Mouse (Mus musculus) frontal cortex, adult 2 months (tissue): ENCODE results near the gene Mrpl41. TPM values are rescaled to one million over a fixed set of nuclear protein-coding genes. Genes with fewer than 3 reads are reported as not detected.

Source experiments
- DNase-seq, 2 experiments: peaks; one replicate each; pipeline ENCODE4 v3.0.0; 2022; ENCODE audit warnings: low spot score in 1 of 2; ENCODE audit errors: extremely low spot score in 1 of 2
- polyA plus RNA-seq: library from polyadenylated mRNA; depleted of rRNA; stranded (reverse); fragments of >200 nt; gene quantifications from 2 replicates; pipeline ENCODE4 v1.2.3, GENCODE M21; 2012; rRNA removed

Mrpl41 gene
- polyA plus RNA-seq, 1 experiment: 126 TPM

DNA sequence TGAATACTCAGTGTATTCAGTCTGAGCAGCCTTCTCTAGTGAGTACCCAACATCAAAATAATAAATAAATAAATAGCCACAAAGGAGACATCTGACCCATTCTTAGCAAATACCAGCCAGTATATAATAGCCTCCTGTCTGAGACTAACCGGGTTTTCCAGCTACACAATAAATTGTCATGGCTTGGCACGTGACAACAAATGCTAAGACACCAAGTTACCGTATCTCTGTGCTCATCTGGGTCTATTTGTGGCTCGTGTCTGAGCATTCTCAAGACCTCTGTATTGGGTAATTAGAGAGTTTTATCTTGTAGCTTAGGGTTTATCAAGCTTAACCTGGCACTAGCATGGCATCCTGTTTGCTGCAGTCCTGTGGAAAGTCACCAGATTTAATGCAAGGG is 32.8 kb downstream of the Mrpl41 start:
- DNase-seq: no peak

DNA sequence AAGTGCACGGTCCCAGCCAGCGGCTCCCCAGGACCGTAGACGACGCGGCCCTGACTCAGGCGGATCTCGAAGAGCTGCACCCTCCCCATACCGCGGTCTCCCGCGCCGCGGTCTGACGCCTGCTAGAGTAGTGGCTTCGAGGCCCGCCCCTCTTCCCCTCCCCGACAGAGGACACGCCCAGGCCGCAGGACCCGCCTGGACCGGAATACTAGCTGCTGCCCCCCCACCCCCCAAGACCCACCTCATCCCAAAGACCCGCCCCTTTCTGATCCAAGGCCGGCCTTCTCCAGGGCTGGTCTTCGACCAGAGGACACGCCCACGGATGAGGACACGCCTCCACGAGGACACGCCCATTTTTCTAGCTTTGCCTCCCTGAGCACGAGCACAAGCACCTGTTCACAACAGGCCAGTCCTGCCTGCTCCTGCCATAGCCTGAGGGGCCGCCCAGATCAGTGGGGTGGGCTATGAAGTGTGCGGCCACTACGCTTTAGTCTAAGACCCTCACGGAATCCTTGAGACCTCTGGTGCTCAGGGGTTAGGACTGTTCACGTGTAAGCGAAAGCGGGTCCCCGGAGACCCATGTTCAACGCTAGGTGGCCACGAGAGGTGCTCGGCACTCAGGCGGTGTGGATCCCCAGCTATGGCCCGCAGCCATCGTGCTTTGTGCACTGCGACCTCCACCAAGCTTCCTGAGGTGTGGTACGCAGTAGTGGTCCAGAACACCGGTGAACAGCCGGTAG is 39.7 kb downstream of the Mrpl41 start, which contains the start of gene Arrdc1:
TSS of gene Arrdc1 (minus strand) at position 196 of the 740 bp plus-strand sequence.
- DNase-seq: peak; percentile 80 to 85

DNA sequence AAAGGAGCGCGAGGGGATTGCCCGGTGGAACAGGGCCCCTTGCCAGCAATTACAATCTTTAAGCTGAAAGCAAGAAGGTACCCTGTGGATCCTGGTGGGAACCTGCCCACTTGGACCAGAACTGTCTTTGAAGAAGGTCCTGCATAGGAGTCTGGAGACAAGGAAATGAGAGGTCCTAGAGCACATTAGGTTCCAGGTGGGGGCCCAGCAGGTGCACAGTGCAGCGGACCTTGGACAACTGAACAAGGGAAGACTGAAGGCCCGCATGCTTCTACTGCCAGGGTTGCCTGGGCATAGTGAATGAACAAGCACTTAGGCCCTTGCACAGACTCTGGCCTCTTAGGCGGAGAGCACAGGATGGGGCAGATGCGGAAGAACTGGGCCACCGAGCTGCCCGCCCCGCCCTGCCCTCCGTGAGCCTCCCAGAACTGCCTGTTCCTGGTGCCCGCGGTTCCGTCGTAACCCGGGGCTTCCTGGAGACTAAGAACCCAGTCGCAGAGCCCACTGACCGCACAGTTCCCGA is 40.4 kb downstream of the Mrpl41 start:
- no peak for DNase-seq

DNA sequence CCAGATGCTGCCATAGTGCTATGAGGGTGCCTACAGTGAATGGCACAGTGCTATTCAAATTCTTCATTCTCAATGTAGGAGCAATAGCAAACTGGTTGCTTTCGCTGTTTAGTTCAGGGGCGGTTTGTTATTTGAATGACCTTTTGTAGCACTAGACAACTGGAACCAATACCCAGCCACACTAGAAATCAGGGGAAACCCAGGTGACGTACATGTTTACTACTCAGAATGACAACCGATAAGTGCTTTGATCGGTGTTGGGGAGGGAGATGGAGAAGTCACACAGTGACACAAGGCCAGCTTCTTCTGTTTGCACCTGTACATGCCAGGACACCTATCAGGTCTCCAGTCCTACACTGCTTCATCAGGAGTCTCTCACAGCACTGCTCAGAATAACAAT is 45.3 kb downstream of the Mrpl41 start:
- DNase-seq: no peak

DNA sequence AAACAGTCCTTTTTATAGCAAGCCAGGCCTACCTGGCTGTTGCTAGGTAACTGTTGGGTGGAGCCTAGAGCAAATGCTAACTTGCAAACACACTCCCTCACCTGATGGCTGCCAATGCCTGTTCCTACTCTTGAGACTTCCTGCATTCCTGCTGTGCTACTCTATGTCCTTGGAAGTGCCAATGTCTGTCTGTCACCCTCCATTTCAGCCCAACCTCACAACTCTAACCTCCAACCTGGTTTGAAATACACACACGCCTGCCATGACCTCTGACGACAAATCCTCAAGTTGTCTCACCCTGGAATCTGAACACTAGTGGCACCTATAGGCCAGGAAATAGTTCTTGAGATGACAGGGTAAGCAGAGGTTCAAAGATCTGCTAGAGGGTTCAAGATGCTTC is 45.8 kb downstream of the Mrpl41 start:
- DNase-seq: no peak

DNA sequence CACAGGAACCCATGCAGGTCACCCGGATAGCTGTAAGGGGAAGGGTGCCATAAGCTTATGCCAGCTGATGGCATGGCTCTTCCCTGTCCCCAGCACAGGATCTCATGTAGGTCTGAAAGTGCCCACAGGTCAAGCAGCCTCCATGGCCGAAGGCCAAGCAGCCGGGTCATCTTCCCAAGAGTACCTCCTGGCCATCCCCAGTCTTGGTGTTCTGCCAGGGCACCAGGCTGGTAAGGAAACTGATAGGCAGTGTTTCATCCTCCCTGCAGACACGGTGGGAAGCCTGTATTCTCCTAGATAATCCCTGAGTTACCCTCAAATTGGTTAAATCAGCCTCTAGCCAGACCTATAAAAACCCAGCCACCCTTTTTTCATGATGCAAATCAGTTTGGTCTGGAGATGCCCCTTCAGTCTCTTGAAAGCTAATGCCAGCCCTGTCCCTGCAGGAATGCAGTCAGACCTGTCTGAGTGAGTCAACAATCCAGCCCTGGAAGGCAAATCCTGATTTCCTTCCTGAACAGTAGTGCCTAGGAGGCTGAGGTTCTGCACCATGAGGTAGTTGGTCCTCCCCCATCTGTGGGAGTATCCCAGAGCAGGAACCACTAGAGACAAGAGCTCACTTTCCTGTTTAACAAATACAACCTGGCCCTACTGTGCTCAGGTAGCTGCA is 47.0 kb downstream of the Mrpl41 start:
- no peak for DNase-seq

DNA sequence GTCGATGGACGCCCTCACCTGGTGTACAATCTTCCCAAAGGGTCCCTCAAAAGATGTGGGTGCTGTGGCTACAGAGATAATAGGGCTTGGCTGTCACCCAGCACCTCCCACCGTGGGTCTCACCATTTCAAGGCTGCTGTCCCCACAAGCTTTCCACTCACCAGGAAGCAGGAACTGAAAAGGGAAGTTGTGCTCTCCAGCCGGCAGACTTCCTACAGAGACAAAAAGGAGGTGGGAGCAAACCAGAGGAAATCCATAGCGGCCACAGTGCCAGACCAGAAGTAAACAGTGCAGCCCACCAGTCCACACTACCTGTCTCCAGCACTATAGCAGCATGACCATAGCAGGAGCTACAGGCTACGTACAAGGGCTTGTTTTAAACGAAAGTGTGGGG is 47.9 kb downstream of the Mrpl41 start:
- no peak for DNase-seq

DNA sequence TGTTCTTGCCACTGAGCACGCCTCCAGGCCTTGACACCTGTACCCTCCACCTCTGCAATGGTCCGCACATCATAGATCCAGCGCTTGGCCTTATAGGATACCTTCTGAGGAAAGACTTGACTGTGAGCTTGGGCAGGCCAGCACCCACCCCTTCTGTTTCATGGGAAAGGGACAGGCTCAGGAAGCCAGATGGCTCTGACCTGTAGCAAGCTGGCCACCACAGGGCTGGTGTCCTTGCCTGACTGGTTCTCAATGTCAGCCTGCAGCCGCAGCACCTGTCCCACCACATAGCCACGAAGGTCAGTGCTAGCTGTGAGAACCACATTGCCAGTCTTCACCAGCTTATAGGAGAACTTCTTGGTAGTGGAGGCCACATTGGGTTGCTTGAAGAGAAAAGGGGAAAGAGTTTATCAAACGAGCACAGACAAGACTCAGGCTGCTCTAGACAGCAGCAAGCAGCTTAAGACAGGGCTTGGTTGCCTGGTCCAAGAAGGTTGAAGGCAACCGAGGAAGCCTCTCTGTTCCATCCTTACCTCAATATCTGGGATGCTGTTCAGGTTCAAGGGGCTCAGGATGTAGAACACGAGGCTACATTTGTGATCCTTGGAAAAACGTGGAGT is 48.4 kb downstream of the Mrpl41 start:
- DNase-seq: no peak

DNA sequence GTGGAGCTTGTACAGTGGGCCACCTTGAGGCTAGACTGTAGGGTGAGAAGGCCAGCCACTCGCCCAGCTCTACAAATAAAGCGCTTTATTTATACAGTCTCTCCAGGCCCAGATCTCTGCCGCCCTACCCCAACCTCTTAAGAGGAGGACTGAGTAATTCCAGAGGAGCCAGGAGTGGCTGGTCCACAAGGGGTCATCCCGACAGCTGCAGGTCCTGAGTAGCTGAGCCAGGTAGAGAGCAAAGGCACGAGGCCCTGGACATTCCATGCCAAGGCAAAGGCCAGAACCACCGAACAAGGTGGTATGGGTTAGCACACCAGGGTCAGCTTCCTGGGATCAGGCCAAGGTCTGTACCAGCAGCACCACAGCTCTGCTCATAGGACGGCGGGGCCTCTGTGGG is 49.6 kb downstream of the Mrpl41 start:
- no peak for DNase-seq

Other genes with a start within 250 kb of the Mrpl41 start
- 60.8 and 70.7 TPM in 2 replicates for gene Cacna1b, start 211.9 kb downstream of the Mrpl41 start, polyA plus RNA-seq
- gene Ehmt1, start 55.5 kb downstream of the Mrpl41 start, polyA plus RNA-seq: 66.2 and 66.4 TPM in 2 replicates
- 30.8 and 37.2 TPM in 2 replicates for gene Arrdc1, start 39.8 kb downstream of the Mrpl41 start, polyA plus RNA-seq
- 19.4 and 22.6 TPM in 2 replicates for gene Zmynd19, start 25.3 kb downstream of the Mrpl41 start, polyA plus RNA-seq
- gene Dph7, start 12.7 kb downstream of the Mrpl41 start, polyA plus RNA-seq: 36.3 and 36.4 TPM in 2 replicates
- 17.4 and 21.3 TPM in 2 replicates for gene Pnpla7, start 935 bp upstream of the Mrpl41 start, polyA plus RNA-seq
- gene Nsmf, start 79.3 kb upstream of the Mrpl41 start, polyA plus RNA-seq: 638 and 695 TPM in 2 replicates
- gene Entpd8, start 105.2 kb upstream of the Mrpl41 start, polyA plus RNA-seq: 0.08 TPM in 1 of 2 replicates, not detected in the other
- not detected in 2 replicates for gene Noxa1, start 120.1 kb upstream of the Mrpl41 start, polyA plus RNA-seq
- gene Nrarp, start 205.7 kb upstream of the Mrpl41 start, polyA plus RNA-seq: 38.7 and 39.1 TPM in 2 replicates
- 2.6 and 3.0 TPM in 2 replicates for gene Tor4a, start 221.8 kb upstream of the Mrpl41 start, polyA plus RNA-seq
- 60.2 and 65.6 TPM in 2 replicates for gene Nelfb, start 236.4 kb upstream of the Mrpl41 start, polyA plus RNA-seq
- 0.06 and 0.15 TPM in 2 replicates for gene Stpg3, start 239.5 kb upstream of the Mrpl41 start, polyA plus RNA-seq
- gene Fam166a, start 243.6 kb upstream of the Mrpl41 start, polyA plus RNA-seq: 0.16 and 0.19 TPM in 2 replicates
- gene Tubb4b, start 249.6 kb upstream of the Mrpl41 start, polyA plus RNA-seq: 499 and 548 TPM in 2 replicates